Mouse (Mus musculus) neural tube, embryonic 14.5 days (tissue): ENCODE measurements around the gene Hspa12a. TPM values are rescaled to one million over a fixed set of nuclear protein-coding genes. Genes with fewer than 3 reads are reported as not detected.
A peak's percentile ranks its signal among the peaks of the same experiment; 100 is the strongest.

ENCODE experiments used
- ATAC-seq: fragments of 200-750 bp; cut with Nextera tagmentation; 2 replicates; pipeline ENCODE4 v1.8.0; 2017; ENCODE audit warnings: low read depth, mild to moderate bottlenecking, moderate TSS enrichment, moderate library complexity
- H3K27ac ChIP-seq: fragments of 300-500 bp; sonication (generic); 2 replicates; pipeline ENCODE4 v1.5.1; 2014; ENCODE audit warnings: low read depth, mild to moderate bottlenecking, control low read depth, low read length, moderate library complexity, mixed read lengths
- H3K27me3 ChIP-seq: fragments of 300-500 bp; sonication (generic); 2 replicates; pipeline ENCODE4 v1.6.1; 2014; ENCODE audit warnings: low read length; ENCODE audit not compliant: control insufficient read depth, insufficient read depth
- H3K36me3 ChIP-seq: fragments of 300-500 bp; sonication (generic); 2 replicates; pipeline ENCODE4 v1.6.1; 2014; ENCODE audit warnings: low read length, mixed read lengths; ENCODE audit not compliant: control insufficient read depth, insufficient read depth
- H3K4me1 ChIP-seq: fragments of 300-500 bp; sonication (generic); 2 replicates; pipeline ENCODE4 v1.6.1; 2014; ENCODE audit warnings: low read length; ENCODE audit not compliant: control insufficient read depth, insufficient read depth
- H3K4me2 ChIP-seq: fragments of 300-500 bp; sonication (generic); 2 replicates; pipeline ENCODE4 v1.6.1; 2014; ENCODE audit warnings: mild to moderate bottlenecking, low read depth, low read length, control low read depth
- H3K4me3 ChIP-seq: fragments of 300-500 bp; sonication (generic); 2 replicates; pipeline ENCODE4 v1.5.1; 2014; ENCODE audit warnings: low read depth, low read length, control low read depth, mixed read lengths
- H3K9ac ChIP-seq: fragments of 300-500 bp; sonication (generic); replicated peaks from 2 replicates; pipeline ENCODE4 v1.6.1; 2014; ENCODE audit warnings: low read depth, mild to moderate bottlenecking, control low read depth, low read length, mixed read lengths
- H3K9me3 ChIP-seq: fragments of 300-500 bp; sonication (generic); 2 replicates; pipeline ENCODE4 v1.6.1; 2016; ENCODE audit warnings: low read length; ENCODE audit not compliant: control insufficient read depth
- WGBS: fragments of 180-500 bp; shearing (Covaris S2); extraction: QIAGEN DNeasy Blood & Tissue Kit; methylation state at CpG from one replicate; pipeline ENCODE4 v1.1.7; 2014; 5-methylcytosine and 5-hydroxymethylcytosine counted together
- polyA plus RNA-seq: library from polyadenylated mRNA; unstranded; fragments of >200 nt; fragmentation: Nextera tagmentation; extraction: Ambion mirVana; gene quantifications from 2 replicates; pipeline ENCODE4 v1.2.1, GENCODE M21; 2014

Gene Hspa12a
- polyA plus RNA-seq, 1 experiment from 2014 or later = 45.3 TPM

DNA sequence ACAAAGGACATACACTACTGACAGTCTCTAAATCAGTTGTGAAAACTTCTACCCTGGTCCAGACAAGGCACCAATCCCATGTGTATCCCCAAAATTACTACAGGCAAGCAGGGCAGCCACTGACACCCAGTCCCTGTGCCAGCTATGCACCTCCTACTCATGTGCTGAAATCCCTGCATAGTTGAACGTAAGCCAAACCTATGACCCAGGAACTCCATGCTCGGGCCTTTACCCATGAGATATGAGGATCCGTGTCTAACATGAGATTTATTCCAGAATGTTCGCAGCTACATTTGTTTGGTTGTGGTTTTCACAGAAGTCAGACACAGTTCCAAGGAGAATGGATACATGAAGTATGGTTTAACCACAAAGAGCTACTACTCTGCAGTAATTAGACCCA lies 103.6 kb downstream of the Hspa12a start:
- Histone ChIP-seq H3K9ac (no peak overlapping the region), H3K36me3 (no peaks in the 10 kb centered on the region), H3K4me2 (no peak overlapping the region), H3K4me3 (no peak overlapping the region), H3K27me3 (no peaks in the 10 kb centered on the region), H3K4me1 (peaks cover 14% of the 10 kb centered on the region), H3K27ac (no peak overlapping the region), H3K9me3 (no peaks in the 10 kb centered on the region)
- 79% methylated on average over 4 of the region's 4 CpGs for WGBS
- ATAC-seq = no peak

DNA sequence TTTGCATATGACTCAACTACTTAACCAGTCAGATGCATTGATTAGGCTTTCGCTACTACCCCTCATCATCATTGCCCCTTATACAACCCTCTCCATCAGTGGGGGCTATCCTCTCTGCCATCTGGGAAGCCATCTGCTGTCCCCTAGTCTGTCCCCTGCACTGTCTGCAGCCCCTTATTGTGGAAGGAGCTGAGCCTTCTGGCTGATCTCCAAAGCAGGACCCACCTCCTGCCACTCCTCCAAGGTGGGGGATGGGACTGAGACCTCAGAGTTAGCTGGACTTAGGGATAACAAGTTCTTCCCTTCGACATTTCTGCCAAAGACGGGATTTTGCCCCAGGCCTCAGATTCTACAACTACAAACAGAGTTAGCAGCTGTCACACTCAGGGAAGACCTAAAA lies 104.1 kb downstream of the Hspa12a start:
- ATAC-seq = no peak
- Histone ChIP-seq H3K9ac (no peak overlapping the region), H3K4me1 (peaks cover 19% of the 10 kb centered on the region), H3K9me3 (no peaks in the 10 kb centered on the region), H3K4me3 (no peak overlapping the region), H3K4me2 (no peak overlapping the region), H3K36me3 (no peaks in the 10 kb centered on the region), H3K27me3 (no peaks in the 10 kb centered on the region), H3K27ac (no peak overlapping the region)
- WGBS = 37% methylated on average over 3 of the region's 3 CpGs

DNA sequence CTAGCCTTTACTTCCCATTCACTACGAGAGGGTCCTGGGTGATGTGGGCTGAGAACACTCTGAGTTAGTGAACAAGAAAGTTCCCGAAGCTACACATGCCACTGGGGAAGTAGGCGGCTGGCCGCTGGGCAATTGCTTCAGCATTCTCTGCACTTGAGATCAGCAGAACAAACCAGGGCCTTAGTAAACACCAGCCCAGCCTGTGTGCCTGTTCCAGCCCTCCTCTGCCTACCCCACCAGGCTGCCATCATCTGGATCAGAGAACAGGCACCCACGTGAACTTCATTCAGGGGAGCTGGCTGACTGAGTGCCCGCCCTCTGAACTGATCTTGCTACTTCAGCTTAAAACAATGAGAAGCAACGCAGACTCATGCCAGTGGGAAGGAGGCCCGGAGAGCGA lies 104.7 kb downstream of the Hspa12a start:
- H3K4me1 ChIP-seq = peaks cover 25% of the 10 kb centered on the region
- H3K36me3 ChIP-seq = no peaks in the 10 kb centered on the region
- no peaks in the 10 kb centered on the region for H3K9me3 ChIP-seq
- no peak overlapping the region for H3K4me2 ChIP-seq
- H3K9ac ChIP-seq = no peak overlapping the region
- whole genome bisulfite sequencing = 68% methylated on average over 9 of the region's 9 CpGs
- H3K27me3 ChIP-seq = no peaks in the 10 kb centered on the region
- no peak overlapping the region for H3K4me3 ChIP-seq
- H3K27ac ChIP-seq = no peak overlapping the region
- no peak for ATAC-seq

DNA sequence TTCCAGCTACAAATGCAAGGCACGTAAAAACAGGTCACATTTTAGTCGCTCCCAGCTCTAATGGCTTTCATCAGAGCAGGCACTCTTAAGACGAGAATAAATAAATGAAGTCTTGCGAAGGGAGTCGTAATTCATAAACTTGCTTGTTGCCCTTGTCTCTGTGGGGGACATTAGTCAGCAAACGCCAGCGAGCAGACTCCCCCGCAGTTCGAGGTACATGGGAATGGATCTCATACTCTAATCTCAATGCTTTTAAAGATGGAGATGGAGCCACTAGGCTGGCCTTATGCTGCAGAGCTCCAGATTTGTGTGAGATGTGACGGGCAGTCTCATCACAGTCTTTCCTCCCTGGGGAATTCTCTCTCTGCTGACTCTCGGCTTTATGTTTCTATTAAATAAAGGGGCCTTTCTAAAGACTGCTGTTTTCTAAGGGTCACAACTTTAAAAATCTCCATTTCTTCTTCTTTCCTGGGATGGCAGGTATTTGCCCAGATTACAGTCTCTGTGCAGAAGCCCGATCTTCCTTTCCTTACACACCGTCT lies 109.7 kb downstream of the Hspa12a start:
- no peak overlapping the region for H3K4me3 ChIP-seq
- H3K36me3 ChIP-seq = no peaks in the 10 kb centered on the region
- peaks cover 26% of the 10 kb centered on the region for H3K4me1 ChIP-seq
- ATAC-seq = no peak
- peak overlapping the region; percentile 56; the same call in 1 of the 2 replicates for H3K27ac ChIP-seq
- no peak overlapping the region for H3K9ac ChIP-seq
- WGBS = 34% methylated on average over 13 of the region's 13 CpGs
- H3K9me3 ChIP-seq = no peaks in the 10 kb centered on the region
- no peak overlapping the region for H3K4me2 ChIP-seq
- no peaks in the 10 kb centered on the region for H3K27me3 ChIP-seq

DNA sequence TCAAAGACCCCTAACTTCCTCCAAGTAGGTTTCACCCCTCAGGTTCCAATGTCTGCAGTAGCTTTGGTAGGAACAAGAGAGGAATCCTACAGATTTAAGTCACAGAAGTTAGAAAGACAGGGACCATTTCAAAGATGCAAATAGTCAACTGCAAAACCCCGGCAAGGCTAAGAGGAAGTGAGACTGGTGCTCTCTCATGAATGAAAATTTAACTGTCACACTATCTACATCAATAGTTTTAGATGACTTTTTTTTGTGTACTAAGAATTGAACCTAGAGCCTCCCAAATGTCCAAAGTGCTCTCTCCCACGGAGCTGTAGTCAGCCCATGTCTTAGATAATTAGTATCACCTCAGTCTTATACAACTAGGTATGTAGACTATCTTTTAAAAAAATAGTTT lies 110.5 kb downstream of the Hspa12a start:
- H3K4me3 ChIP-seq = no peak overlapping the region
- no peaks in the 10 kb centered on the region for H3K36me3 ChIP-seq
- H3K4me2 ChIP-seq = no peak overlapping the region
- peaks cover 26% of the 10 kb centered on the region for H3K4me1 ChIP-seq
- H3K9me3 ChIP-seq = no peaks in the 10 kb centered on the region
- ATAC-seq = no peak
- 73% methylated on average over 2 of the region's 2 CpGs for WGBS
- no peaks in the 10 kb centered on the region for H3K27me3 ChIP-seq
- no peak overlapping the region for H3K9ac ChIP-seq
- no peak overlapping the region for H3K27ac ChIP-seq

DNA sequence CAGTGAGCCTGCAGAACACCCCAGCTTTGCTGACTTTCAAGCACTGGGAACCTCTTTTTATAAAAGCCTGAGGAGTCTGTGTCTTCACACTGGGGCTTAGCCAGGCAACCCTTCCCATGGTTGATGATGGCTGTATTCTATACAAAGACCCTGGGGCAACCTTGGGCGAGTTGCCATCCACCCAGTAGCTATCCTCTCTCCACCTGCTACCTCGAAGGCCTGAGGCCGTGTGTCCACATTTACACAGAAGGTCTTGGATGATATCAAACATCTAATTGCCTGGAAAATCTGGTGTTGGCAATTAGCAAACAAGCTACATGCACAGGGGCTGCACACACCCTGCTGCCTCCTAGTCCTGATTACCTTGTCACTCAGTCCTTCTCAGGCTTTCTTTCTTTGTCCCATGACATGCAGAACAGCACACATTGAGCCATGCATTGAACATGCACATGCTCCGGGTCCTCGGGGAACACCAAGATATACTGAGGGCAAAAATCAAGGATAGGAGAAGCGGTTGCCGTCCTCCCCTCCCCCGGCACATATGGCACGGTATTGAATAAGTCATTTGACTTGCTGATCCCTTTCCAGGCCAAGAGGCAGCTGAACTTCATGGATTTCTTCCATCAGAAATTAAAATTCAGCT lies 112.1 kb downstream of the Hspa12a start:
- peaks cover 26% of the 10 kb centered on the region for H3K4me1 ChIP-seq
- no peaks in the 10 kb centered on the region for H3K27me3 ChIP-seq
- no peak overlapping the region for H3K4me3 ChIP-seq
- ATAC-seq = no peak
- no peak overlapping the region for H3K9ac ChIP-seq
- H3K9me3 ChIP-seq = no peaks in the 10 kb centered on the region
- peak overlapping the region; percentile 52 for H3K27ac ChIP-seq
- no peak overlapping the region for H3K4me2 ChIP-seq
- no peaks in the 10 kb centered on the region for H3K36me3 ChIP-seq
- 36% methylated on average over 9 of the region's 9 CpGs for whole genome bisulfite sequencing

DNA sequence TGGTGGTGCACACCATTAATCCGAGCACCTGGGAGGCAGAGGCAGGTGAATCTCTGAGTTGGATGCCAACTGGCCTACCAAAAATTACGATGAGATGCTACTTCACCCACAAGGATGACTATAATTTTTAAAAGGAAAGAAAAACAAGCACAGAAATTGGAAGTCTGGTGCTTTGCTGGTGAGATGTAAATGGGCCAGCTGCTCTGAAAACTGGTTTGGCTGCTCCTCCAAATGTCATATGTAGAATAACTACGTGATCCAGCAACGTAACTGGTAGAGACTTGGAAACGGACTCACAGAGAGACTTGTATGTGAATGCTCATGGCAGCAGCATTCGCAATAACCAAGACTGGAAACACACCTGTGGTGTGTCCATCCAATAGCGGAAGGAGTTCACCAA lies 113.3 kb downstream of the Hspa12a start:
- Histone ChIP-seq H3K27me3 (no peaks in the 10 kb centered on the region), H3K9ac (no peak overlapping the region), H3K4me2 (no peak overlapping the region), H3K36me3 (no peaks in the 10 kb centered on the region), H3K4me3 (no peak overlapping the region), H3K4me1 (peaks cover 26% of the 10 kb centered on the region), H3K27ac (peak overlapping the region; percentile 67), H3K9me3 (no peaks in the 10 kb centered on the region)
- 87% methylated on average over 7 of the region's 7 CpGs for WGBS
- ATAC-seq = no peak

DNA sequence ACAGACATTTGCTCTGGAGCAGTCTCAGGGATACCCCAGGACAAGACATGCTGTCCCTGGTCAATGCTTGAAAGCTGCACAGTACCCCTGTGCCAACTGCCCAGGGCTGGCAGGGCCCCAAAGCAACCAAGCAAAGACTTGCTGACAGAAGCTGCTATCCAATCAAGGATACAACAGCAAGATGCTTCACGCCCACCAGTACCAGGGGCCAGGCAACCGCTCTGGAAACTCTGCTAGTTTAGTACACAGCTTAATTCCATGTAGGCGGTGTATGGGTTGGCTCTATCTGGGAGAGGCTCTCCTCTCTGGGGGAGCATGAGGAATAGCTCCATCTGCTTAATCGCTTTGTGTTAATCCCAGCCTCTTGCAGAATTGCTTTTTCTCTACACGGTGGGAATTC lies 113.9 kb downstream of the Hspa12a start:
- Histone ChIP-seq H3K4me3 (no peak overlapping the region), H3K9me3 (no peaks in the 10 kb centered on the region), H3K27me3 (no peaks in the 10 kb centered on the region), H3K4me2 (no peak overlapping the region), H3K27ac (peak overlapping the region; percentile 67), H3K9ac (no peak overlapping the region), H3K36me3 (no peaks in the 10 kb centered on the region), H3K4me1 (peaks cover 22% of the 10 kb centered on the region)
- WGBS = 47% methylated on average over 5 of the region's 5 CpGs
- ATAC-seq = peak; percentile 73

DNA sequence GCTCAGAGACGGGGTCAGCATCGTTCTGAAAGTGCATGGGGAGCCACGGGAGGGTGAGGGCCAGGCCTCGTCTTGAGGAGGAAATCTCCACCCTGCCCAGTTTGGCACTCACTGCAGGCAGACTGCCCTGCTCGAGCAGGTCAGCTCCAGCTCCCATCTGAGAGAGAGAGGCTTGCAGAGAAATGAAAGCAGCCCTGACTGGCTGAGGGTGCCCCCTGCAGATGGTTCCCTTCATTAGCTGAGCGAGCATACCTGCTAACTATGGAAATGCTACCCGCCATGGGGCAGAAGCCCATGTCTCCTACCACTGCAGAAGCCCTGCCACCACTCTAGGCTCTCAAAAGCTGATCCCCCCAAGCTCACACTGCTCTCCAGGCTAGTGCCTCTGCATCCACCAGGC lies 115.8 kb downstream of the Hspa12a start:
- Histone ChIP-seq H3K36me3 (no peaks in the 10 kb centered on the region), H3K27ac (no peak overlapping the region), H3K4me2 (no peak overlapping the region), H3K9me3 (no peaks in the 10 kb centered on the region), H3K9ac (no peak overlapping the region), H3K4me3 (no peak overlapping the region), H3K27me3 (no peaks in the 10 kb centered on the region), H3K4me1 (peaks cover 20% of the 10 kb centered on the region)
- 57% methylated on average over 7 of the region's 7 CpGs for WGBS
- ATAC-seq = no peak
